Mouse (Mus musculus) left cerebral cortex, postnatal 10 days (tissue): Measurements from ENCODE around the gene Ncbp1. TPM values are rescaled to one million over a fixed set of nuclear protein-coding genes. Genes with fewer than 3 reads are reported as not detected.
A peak's percentile ranks its signal among the peaks of the same experiment; 100 is the strongest.

Experiments used
- DNase-seq, 2 experiments: peaks; one replicate each; pipeline ENCODE4 v3.0.0; 2021 to 2022; ENCODE audit warnings: low spot score in 2 of 2, mixed read lengths in 1 of 2; ENCODE audit errors: extremely low spot score in 1 of 2
- intact Hi-C: fragments of 180-260 bp; cut with DNase I; formaldehyde crosslinking; loops from one replicate; pipeline ENCODE4 v1.15.1; 2025
- total RNA-seq, 2 experiments: library from RNA; stranded (reverse); gene quantifications; 2 replicates each; pipeline ENCODE4 v1.2.3; 2021

Gene Ncbp1
- total RNA-seq, 2 experiments from 2014 or later = 48.7 to 53.1 TPM

DNA sequence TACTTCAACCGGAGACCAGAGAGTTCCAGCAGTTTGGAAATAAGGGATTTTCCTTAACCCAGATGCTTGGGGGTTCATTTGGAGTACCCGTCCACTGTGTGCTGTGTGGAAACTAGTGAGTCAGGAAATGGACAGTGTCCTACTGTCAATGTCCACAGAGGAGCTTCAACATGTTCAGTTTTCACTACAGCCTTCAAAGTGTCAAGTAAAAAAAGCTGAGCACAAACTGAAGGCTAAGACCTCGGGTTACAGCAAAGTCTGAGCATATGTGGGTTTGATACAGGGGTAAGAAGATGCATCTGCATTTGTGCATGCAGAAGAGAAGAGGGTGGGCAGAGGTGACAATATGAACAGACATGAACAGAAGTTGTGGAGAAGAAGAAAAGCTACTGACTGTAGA lies 17.6 kb upstream of the Ncbp1 start:
- intact Hi-C loops = loop anchor here (10.0 kb wide), 1 partner anchor 696 kb away; no protein-coding TSS in a partner anchor

DNA sequence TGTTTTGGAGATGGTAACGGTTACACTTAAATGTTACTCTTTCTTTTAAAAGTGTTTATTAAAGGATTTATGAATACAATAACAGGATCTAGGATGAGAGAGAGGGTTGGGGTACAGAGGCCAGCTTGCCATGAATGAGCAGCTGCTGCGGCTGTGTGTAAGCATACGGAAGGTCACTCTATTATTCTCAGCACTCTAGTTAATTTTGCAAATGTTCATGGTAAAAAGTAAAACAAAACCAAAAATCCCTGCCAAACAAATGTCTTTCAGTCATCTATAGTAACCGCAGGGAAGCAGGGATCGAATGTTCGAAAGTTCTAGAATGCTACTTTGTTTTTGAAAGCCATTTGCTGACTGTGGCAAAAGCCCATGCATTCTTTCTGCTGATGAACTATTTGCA lies 15.1 kb upstream of the Ncbp1 start:
- no peak for DNase-seq
- intact Hi-C loops = loop anchor here (10.0 kb wide), 1 partner anchor 699 kb away; no protein-coding TSS in a partner anchor

More for the DNA sequence above, 17.6 kb upstream of the Ncbp1 start:
- no peak for DNase-seq

GRCm38 (mm10) chr4:46126541-46126940 lies 11.9 kb upstream of the Ncbp1 start:
- intact Hi-C loops = loop anchor here (10.0 kb wide), 1 partner anchor 702 kb away; no protein-coding TSS in a partner anchor
- DNase-seq = peak; percentile 75 to 79

DNA sequence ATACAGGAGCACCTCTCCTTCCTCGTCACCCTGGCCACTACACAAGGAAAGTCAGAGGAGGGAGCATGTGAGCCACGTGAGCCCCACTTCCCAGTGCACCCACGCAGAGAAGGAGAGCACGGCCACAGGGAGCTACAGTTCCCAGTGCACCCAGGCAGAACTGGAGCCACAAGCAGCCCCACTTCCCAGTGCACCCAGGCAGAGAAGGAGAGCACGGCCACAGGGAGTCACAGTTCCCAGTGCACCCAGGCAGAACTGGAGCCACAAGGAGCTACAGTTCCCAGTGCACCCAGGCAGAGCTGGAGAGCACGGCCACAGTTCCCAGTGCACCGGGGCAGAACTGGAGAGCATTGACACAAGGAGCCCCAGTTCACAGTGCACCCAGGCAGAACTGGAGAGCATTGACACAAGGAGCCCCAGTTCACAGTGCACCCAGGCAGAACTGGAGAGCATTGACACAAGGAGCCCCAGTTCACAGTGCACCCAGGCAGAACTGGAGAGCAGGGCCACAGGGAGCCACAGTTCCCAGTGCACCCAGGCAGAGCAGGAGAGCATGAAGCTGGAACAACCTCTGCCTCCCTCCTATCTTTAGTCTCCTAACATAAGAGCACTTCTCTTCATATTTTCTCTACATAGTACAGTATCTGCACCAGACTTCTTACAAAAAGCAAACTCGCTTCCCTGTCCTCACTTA lies 9.0 kb upstream of the Ncbp1 start:
- DNase-seq = no peak
- intact Hi-C loops = loop anchor here (10.0 kb wide), 1 partner anchor 705 kb away; no protein-coding TSS in a partner anchor

- peak in 1 of 2 experiments; percentile 46 for DNase-seq
- intact Hi-C loops = no loop called here
These were observed 8.2 kb upstream of the Ncbp1 start for GRCm38 (mm10) chr4:46130221-46130620.

- no peak for DNase-seq
- intact Hi-C loops = no loop called here
These were observed 6.6 kb upstream of the Ncbp1 start for GRCm38 (mm10) chr4:46131791-46132190.

DNA sequence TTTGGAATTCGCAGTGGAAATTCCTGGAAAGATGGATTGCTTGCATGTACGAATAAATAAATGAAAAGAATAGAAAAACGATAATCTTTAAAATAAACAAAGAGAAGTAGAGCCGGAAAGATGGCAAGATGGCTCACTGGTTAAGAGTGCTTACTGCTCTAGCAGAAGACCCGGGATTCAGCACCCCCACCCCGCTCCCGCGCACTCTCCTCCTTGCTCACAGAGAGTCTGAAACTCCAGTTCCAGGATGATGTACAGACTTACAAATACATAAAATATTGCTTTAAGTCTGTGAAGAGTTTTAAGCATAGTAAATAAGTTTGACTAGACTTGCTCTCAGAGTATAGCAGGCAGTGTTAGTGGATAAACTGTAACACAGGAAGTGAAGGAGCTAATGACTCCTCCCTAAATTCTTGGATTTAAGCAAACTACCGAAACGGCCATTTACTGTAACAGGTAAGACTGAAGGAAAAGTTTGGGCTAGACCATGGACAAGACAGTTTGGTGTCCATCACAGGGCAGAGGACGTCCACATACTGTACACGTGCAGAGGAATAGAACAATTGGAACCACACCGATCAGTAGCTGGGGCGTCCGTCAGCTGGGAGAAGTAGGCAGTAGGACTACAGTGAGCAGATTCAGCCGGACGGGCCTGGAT lies 655 bp upstream of the Ncbp1 start:
- DNase-seq = no peak
- intact Hi-C loops = no loop called here

DNA sequence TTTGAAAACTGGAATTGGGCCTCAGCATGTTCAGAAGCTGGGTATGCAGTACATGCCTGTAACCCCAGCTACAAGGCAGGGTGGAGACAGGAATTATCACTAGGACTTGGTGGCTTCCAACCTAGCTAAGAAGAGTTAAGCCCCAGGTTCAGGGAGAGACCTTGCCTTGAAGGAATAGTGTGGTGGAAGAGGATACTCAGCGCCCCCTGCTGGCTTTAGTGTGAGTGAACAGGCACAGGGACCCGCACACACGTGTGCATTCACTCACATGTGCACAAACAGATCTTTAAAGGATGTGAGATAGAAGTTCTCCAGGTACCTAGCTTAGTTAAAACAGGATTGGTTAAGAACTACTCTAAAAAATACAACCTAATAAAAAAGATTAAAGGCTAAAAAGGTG lies 5.9 kb downstream of the Ncbp1 start:
- intact Hi-C loops = no loop called here

GRCm38 (mm10) chr4:46146881-46147280 lies 8.5 kb downstream of the Ncbp1 start:
- intact Hi-C loops = no loop called here
- peak in 1 of 2 experiments; percentile 20 for DNase-seq

More for the DNA sequence above, 5.9 kb downstream of the Ncbp1 start:
- no peak for DNase-seq

DNA sequence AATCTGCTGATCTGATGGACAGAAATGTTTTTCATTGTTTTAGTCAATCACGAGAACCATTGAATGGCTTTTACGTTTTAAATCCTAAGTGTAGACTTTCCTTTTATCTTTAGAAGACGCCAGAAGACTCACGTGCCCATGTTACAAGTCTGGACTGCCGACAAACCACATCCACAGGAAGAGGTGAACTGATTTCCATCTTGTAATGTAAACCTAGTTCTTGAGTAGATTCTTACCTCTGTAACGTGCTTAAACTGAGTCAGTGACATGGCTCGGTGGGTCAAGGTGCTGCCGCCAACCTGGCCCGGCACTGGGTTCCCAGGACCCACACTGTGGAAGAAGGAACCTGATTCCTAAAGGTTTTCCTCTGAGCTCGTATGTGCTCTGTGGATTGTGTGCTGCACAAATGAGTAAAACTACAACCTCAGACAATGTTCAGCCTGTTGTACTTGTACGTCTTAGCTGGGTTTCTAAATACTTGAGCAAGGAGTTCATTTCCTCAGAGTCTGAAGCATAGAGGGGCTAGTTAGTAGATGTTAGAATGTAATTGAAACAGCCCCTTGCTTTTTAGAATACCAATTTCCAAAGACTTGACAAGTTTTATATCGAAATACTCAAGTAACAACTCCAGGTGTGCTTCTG lies 13.6 kb downstream of the Ncbp1 start:
- DNase-seq = no peak
- intact Hi-C loops = no loop called here

GRCm38 (mm10) chr4:46164027-46164426 lies 25.6 kb downstream of the Ncbp1 start:
- DNase-seq = no peak
- intact Hi-C loops = no loop called here

DNA sequence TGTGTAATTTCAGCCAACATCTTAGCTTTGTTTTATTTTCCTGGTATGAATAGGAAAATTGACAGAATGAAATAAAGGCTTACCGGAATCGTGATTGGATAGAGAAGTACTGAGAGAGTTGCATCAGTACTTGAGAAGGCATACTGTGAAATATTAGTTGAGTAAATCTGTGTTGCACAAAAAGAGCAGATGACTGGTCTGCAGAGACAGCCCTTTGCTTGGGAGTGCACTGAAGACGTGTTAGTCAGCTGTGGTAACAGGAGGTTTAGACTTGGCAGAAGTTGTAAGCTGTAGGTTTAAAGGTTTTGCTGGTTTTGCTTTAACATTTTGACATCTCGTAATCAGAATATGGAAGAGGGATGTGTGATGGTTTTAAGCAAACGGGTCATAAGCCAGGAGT lies 27.4 kb downstream of the Ncbp1 start:
- intact Hi-C loops = no loop called here
- DNase-seq = no peak

DNA sequence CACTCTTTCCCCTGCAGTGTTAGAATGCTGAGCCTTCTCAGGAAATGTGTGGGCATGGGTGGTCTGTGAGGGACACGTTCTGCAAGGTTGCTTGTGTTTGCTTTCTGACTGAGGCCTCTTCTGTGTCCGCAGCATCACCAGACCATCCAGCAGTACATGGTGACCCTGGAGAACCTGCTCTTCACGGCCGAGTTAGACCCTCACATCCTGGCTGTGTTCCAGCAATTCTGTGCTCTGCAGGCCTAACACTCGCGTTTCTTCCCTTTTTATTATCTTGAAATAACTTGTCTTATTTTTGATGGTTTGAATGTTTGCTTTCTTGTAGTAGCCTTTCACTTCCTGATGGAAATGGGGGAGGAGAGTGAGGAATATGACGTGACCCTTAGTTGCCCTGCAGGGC lies 33.3 kb downstream of the Ncbp1 start:
- DNase-seq = no peak
- intact Hi-C loops = no loop called here

DNA sequence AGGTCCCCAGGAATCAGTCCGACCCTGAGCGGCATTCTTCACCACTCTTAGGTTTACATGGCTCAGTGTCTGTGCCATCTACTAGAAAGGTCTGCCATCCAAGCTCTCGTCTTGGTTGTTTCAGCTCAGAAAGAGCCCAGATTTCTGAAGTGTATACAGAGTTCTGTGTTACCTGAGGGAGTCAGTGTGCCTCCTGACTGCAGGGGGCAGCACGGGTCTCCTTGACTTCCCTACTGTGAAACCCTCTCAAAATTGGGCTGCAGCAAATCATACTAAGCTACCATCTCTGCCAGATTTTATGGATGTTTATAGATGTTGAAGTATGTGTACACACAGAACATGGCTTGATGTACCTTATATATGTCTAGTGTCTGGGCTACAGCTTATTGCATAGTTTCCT lies 37.9 kb downstream of the Ncbp1 start:
- intact Hi-C loops = no loop called here
- DNase-seq = no peak

DNA sequence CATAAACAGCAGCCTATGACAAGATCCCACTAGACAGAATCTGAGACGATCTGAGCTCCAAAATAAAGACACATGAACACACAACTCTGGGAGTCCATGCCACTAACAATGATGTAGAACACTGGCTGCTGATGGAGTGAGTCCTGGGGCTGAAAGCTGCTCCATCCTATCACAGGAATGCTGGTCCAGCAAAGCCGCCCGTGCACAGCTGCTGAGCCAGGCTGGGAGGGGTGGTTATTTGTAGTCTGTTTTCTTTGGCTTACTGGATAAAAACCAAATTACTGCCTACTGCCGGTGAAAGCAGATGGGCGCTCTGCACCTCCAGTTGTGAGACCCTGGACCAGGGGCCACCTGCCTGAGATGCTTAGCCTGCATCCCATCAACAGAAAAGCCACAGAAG lies 38.6 kb downstream of the Ncbp1 start:
- no peak for DNase-seq
- intact Hi-C loops = no loop called here

DNA sequence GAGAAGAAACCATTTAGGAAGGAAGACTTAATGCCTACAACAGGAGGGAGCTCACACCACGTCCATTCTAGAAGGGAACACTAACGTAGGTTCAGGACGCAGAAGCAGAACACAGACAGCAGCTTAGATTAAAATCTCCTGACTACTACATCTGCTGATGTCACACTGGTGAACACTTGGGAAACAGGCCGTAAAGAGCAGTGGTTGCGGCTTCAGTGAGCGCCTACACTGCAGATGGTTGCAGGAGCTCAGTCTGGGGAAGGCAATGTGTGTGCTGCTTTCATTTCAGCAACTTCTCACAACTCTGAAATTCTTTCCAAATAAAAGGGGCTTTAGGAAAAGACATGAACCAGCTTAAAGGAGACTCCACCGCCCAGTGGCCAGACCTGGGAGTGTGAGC lies 39.1 kb downstream of the Ncbp1 start:
- intact Hi-C loops = no loop called here

DNA sequence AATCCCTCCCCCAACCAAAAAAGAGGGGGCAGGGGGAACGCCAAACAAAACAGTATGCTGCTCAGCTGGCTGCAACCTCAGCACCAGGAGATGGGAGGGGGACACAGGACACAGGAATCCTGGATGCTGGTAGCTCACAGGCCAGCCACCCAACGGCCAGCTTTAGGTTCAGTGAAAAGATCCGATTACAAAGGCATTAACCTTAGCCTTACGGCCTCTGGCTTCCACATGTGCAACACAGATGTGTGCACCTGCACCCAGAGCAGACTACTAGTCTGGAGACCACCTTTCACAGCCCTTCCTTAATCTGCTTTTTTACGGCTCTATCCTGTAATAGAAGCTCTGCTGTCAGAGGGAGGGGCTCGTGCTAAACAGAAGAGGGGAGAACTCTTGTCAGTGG lies 42.8 kb downstream of the Ncbp1 start:
- intact Hi-C loops = no loop called here
- no peak for DNase-seq

More for the DNA sequence above, 39.1 kb downstream of the Ncbp1 start:
- DNase-seq = no peak

GRCm38 (mm10) chr4:46182181-46182580 lies 43.8 kb downstream of the Ncbp1 start:
- intact Hi-C loops = no loop called here
- DNase-seq = no peak

GRCm38 (mm10) chr4:46185423-46185822 lies 47.0 kb downstream of the Ncbp1 start:
- intact Hi-C loops = no loop called here
- no peak for DNase-seq

GRCm38 (mm10) chr4:46185890-46186289 lies 47.5 kb downstream of the Ncbp1 start:
- intact Hi-C loops = no loop called here
- no peak for DNase-seq
